Mouse (Mus musculus) leukemia stem cell, adult 10-12 weeks (primary cell): ENCODE results near the gene Slc25a23. TPM values are rescaled to one million over a fixed set of nuclear protein-coding genes. Genes with fewer than 3 reads are reported as not detected.

Experiments used
- polyA plus RNA-seq: library from polyadenylated mRNA; stranded (reverse); fragments of >175 nt; gene quantifications from 2 replicates; pipeline ENCODE4 v1.2.3, GENCODE M21; 2012; ENCODE audit warnings: low replicate concordance

The Slc25a23 gene
- polyA plus RNA-seq, result 4.9 and 6.2 TPM in 2 replicates

DNA sequence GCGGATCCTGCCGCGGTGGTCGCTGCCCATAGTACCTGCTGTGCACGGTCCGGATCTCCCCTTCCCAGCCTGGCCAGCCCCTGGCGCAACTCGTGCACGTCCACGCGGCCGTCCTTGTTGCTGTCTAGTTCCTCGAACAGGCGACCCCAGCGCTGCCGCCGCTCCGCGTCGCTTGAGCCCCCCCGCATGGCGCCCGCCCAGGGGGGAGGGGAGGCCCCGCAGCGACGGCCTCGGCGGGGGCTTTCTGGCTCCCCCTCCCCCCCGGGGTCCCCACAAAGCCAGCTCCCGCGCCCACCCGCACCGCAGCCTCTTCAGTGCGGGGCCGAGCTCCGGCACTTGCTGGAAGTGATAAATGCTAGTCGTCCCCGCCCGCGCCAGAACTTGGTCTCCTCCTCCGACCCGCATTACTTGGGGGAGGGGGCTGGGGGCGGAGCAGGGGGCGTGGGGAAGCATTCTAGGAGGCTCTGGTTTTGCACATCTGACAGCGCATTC, at the start of gene Slc25a23:
Slc25a23 (minus strand) TSS at position 378 of the 492 bp plus-strand sequence.

DNA sequence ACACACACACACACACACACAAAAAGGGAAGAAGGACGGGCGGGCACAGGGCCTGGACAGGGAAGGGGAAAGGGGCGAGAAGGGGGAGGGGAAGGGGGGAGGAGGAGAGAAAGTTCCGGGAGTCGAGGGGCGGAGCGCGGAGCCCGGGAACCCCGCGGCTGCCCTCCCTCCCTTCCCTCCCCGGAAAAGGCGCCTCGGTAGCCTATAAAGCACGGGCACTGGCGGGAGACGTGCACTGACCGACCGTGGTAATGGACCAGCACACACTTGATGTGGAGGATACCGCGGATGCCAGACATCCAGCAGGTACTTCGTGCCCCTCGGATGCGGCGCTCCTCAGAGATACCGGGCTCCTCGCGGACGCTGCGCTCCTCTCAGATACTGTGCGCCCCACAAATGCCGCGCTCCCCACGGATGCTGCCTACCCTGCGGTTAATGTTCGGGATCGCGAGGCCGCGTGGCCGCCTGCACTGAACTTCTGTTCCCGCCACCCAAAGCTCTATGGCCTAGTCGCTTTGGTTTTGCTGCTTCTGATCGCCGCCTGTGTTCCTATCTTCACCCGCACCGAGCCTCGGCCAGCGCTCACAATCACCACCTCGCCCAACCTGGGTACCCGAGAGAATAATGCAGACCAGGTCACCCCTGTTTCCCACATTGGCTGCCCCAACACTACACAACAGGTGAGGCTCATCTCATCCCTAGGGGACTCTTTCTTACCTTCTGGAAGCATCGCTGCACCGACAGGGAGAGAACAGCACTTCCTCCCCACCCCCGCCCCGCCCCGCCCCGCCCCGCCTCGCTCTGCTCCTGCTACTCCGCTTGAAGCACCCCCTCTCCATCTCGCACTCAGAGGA, 45.7 kb upstream of the Slc25a23 start, which contains the start of gene Tnfsf9:
Tnfsf9 (plus strand) TSS at position 145 of the 854 bp plus-strand sequence.

DNA sequence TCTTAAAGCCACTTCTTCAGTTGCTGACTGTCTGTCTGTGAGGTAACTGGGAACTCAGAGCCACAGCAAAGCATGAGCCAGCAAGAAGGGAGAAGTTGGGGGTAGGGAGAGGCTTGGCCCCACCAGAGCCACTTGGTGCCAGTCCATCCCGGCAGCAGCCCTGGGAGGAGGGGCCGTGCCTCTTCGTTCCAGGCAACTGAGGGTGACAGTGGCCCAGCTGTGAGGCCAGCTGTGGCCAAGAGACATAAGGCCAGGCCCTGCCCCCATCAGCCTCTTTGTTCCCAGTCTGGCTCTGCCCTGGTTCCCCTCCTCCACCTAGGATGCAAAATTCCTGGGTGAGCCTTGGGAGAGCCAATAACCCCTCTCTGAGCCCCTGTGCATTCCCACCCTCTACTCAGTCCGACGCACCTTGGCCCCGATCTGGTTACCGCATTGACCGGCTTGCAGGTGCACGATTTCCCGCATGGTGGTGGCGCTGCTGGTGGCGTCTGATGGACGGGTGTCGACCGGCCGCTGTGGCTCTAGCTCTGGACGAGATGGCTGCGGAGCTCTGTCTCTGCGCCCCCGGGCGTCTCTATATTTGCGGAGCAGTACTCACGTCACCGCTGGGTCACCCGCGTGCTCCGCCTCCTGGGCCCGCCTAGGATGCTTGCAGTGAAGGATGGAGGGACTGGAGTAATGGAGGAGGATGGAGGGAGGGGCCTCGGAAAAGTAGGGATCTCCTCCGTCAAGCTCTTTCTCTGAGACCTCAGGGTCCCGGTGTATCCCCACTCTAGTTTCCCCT, 27.6 kb upstream of the Slc25a23 start, which contains the start of gene Tubb4a:
Tubb4a (minus strand) TSS at position 734 of the 784 bp plus-strand sequence.

DNA sequence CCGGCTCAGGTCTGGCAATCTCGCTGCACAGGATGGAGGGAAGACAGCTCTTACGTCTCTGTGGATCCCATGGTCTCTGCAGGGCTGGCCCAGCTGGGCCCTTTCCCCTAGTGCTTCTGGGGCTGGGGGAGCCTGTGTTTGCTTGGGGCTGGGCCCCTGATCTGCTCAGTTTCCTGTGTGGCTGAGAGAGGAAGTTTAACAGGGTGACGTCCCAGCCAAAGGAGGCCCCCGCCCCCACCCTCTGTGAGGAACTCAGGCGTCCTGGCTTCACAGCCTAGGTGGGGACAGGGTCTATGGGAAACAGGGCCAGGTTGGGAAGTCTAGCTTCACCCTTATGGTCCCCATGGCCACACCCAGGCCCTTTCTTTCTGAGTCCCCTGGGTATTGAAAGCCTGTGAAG, 18.7 kb upstream of the Slc25a23 start, which contains the start of gene Dennd1c:
Dennd1c (minus strand) TSS at position 179 of the 400 bp plus-strand sequence.

DNA sequence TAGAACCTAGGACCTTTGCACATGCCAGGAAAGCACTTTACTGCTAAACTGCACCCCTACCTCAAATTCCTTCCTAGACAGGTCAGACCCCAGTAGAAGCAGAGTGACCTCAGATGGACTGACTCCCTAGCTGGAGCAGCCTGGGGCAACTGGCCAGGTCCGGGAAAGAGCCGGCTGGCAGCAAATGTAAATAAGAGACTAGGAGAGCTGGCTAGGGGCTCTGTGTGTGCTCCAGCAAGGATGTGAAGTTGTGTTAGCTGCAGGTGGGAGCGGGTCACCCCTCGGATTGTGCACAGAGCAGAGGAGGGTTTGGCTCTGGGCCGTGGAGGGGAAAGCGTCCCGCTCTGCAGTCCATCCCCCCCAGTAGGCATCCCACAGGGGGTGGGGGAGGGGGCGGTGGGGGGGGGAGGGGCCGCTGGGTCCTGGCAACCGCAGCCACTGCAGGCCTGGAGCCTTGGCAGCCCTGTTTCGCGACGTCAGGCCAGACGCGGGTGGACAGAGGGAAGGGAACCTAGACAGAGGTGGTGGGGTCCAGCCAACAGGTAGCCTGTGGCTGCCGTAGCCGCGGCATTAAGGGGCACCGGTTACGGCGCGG, 675 bp downstream of the Slc25a23 start, which contains the start of gene Crb3:
Crb3 (plus strand) TSS at position 215 of the 595 bp plus-strand sequence.

DNA sequence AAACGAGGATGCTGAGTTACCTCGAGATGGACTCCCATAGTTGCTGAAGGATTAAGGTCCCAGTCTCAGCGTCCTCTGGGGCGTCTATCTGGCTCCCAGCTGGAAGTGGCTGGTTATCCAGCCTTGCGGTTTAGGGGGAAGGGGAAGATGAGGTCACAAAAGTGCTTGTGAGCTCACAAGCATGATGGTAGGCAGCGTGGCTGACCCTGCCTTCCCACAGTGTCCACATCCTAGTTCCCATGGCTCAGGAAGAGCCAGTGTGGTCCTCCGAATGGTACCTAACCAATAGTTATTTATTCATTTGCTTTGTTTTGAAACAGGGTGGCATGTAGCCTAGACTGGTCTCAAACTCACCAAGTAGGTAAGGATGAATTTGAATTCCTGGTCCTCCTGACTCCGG, 18.1 kb downstream of the Slc25a23 start, which contains the start of gene Slc25a41:
Slc25a41 (minus strand) TSS at position 101 of the 400 bp plus-strand sequence.

DNA sequence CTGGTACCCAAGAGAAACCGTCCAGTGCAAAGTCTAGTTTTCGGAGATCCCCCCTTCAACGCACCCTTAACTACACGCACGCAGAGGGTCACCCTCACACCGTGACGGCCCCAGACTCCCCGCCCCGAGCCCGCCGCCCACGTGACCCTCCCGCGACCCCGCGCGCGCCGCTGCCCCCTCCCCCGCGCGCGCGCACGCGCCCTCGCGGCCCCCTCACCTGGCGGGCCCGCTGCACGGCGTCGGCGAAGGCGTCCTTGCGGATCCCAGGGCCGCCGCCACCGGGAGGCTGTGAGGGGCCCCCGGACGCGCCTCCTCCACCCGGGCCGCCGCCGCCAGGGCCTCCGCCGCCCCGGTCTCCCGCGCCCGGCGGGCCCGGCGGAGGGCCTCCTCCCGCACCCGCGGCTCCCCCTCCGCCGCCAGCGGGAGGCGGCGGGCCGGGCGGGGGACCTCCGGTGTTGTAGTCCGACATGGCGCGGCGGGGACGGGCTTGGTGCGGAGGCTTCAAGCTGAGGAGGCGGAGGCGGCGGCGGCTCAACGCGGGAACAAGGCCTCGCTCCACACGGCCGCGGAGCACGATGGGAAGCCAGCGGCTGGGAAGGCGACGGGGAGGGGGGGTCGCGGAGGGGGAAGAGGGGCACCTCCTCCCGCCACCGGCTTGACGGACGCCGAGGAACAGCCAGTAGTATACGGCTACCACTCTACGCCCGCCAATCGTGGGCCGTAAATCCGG, 28.6 kb downstream of the Slc25a23 start, which contains the start of gene Khsrp:
Khsrp (minus strand) TSS at position 592 of the 730 bp plus-strand sequence.

DNA sequence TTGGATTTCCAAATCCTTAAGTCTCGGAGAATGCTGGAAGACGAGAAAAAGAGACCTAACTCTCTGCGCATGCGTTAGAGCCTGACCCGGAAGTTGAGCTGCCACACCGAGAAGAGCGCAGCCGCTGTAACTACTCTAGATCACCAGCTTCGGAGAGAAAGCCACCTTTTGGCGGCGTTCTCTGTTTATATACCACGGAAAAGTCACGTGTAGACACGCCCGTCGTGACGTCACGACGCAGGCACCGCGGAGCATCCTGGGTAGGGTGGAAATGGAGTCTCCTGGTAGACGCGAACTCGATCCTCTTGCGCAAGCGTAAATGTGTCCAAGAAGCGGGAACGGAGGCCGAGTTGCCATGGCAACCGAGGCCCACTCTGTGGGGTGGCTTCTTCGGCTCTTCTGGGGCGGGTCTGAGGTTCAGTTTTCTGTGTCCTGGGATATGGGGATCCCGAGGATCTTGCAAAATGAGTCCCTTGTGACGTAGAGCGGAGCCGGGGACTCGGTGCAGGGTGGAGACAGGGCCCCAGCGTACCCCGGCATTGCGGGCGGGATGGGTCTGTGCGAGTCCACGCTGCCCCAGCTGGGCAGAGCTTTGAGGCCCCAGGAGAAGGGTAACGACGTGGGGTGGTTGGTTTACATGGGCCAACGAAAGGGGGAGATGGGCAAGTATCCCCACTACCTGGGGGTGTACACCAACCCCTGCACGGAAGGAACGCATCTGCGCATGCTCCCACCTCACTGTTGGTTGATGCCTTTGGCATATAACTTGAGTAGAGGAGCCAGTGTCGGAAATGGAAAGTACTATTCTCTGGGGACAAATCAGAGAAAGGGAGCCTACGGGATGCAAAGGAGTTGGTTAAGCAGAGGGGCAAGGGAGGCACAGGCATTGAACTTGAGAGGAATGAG, 48.2 kb downstream of the Slc25a23 start, which contains the start of the genes Gtf2f1 and Gm17949:
Gtf2f1 (minus strand) TSS at position 53 of the 906 bp plus-strand sequence.
Gm17949 (plus strand) TSS at position 234 of the 906 bp plus-strand sequence.

DNA sequence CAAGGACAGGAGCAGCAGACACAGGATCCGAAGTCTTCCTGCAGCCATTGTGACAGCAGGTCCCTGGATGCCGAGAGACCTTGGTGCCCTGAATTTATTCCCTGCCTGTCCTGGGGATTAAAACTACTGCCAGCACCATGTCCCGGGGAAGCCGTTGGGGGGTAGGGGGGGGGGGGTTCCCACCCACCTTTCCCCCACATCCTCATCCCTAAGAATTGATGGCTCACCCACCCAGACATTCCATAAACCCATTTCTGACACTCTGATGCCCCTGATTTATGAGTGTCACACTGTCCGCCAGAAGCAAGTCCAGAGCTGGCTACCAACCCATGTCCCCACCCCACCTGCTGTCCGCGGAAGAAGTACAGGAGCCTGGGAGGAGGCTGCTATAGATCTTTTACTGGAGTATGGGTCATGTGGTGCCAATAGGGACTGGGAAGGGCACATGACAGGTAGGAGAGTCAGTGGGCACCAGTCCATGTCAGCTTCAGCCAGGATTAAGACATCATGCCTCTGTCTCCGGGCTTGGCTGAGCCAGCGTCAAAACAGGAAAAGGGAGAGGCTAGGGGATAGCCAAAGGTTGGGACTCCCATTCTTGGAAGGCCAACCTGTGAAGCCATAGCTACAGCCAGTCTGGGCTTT, 59.6 kb downstream of the Slc25a23 start, which contains the start of gene Pspn:
Pspn (minus strand) TSS at position 51 of the 642 bp plus-strand sequence.

DNA sequence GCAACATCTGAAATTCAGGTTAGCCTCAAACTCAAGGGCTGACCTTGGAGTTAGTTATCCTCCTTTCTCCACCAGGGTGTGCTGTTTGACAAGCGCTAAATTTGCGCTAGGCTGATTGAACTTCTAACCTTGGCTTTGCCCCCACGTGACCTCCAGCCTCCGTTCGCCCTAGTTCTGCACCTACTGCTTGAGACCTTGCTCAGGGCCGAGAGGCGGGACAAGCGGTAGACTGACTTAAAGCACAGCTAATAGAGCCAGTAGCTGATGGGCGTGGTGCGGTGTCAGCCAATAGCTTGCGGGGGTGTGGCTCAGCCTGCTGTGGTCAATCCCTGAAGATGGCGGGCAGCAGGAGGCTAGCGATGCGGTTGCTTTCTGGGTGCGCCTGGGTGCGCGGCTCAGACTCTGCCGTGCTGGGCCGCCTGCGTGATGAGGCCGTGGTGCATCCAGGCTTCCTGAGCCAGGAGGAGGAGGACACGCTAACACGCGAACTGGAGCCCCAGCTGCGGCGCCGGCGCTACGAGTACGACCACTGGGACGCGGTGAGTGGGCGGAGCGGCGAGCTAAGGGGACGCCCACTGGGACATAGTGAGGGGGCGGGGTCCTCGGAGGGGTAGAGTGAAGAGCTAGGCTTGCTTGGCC, 62.5 kb downstream of the Slc25a23 start, which contains the start of gene Alkbh7:
Alkbh7 (plus strand) TSS at position 311 of the 639 bp plus-strand sequence.

Other genes starting within 250 kb of the Slc25a23 start
- gene Rfx2, start 228.8 kb downstream of the Slc25a23 start, polyA plus RNA-seq, result 80.3 and 90.4 TPM in 2 replicates
- not detected in 2 replicates for gene Acsbg2, start 185.4 kb downstream of the Slc25a23 start, polyA plus RNA-seq
- gene 1700061G19Rik, start 184.4 kb downstream of the Slc25a23 start, polyA plus RNA-seq, result not detected in 2 replicates
- 120 and 136 TPM in 2 replicates for gene Mllt1, start 124.4 kb downstream of the Slc25a23 start, polyA plus RNA-seq
- not detected in 2 replicates for gene Acer1, start 77.7 kb downstream of the Slc25a23 start, polyA plus RNA-seq
- gene Clpp, start 69.6 kb downstream of the Slc25a23 start, polyA plus RNA-seq, result 77.6 and 206 TPM in 2 replicates
- gene Alkbh7, start 62.5 kb downstream of the Slc25a23 start, polyA plus RNA-seq, result 20.6 and 31.9 TPM in 2 replicates
- gene Pspn, start 59.8 kb downstream of the Slc25a23 start, polyA plus RNA-seq, result 2.3 and 3.1 TPM in 2 replicates
- 144 and 226 TPM in 2 replicates for gene Gtf2f1, start 48.6 kb downstream of the Slc25a23 start, polyA plus RNA-seq
- not detected in 2 replicates for gene Gm17949, start 48.4 kb downstream of the Slc25a23 start, polyA plus RNA-seq
- gene Khsrp, start 28.3 kb downstream of the Slc25a23 start, polyA plus RNA-seq, result 758 and 1,065 TPM in 2 replicates
- gene Slc25a41, start 18.2 kb downstream of the Slc25a23 start, polyA plus RNA-seq, result not detected in 2 replicates
- gene Crb3, start 758 bp downstream of the Slc25a23 start, polyA plus RNA-seq, result 5.3 and 6.2 TPM in 2 replicates
- 25.4 and 34.0 TPM in 2 replicates for gene Dennd1c, start 18.7 kb upstream of the Slc25a23 start, polyA plus RNA-seq
- 0.23 and 0.25 TPM in 2 replicates for gene Tubb4a, start 27.9 kb upstream of the Slc25a23 start, polyA plus RNA-seq
- 0.18 and 0.27 TPM in 2 replicates for gene Tnfsf9, start 45.5 kb upstream of the Slc25a23 start, polyA plus RNA-seq
- not detected in 2 replicates for gene Cd70, start 89.9 kb upstream of the Slc25a23 start, polyA plus RNA-seq
- 0.85 and 0.98 TPM in 2 replicates for gene Tnfsf14, start 134.3 kb upstream of the Slc25a23 start, polyA plus RNA-seq
- 1.6 and 2.3 TPM in 2 replicates for gene C3, start 168.3 kb upstream of the Slc25a23 start, polyA plus RNA-seq
- 17.4 and 22.9 TPM in 2 replicates for gene Gpr108, start 188.6 kb upstream of the Slc25a23 start, polyA plus RNA-seq
- gene Trip10, start 189.6 kb upstream of the Slc25a23 start, polyA plus RNA-seq, result 3.1 and 4.2 TPM in 2 replicates
- gene Vav1, start 219.2 kb upstream of the Slc25a23 start, polyA plus RNA-seq, result 10.7 and 13.5 TPM in 2 replicates